Comparison of ENCODE assay signal across 14 mouse cellular contexts in the genomic region with DNA sequence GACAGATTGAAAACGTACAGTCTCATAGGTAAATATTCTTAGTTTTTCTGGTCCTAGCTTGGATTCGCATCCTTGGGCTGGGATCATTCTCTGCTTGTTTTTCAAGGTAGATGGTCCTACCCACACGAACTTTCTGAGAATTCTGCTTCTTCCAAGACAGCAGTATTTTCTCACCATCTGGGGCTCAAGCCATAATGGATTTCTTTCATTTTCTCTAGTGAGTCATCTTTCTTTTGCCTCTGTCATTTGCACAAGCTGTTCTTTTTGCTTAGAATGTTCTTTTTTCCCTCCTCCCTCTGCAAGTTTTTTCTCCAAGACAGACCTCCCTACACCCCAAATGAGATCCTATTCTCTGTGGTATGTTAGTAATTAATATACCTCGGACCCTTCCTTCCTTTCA.
"Had no signal": no experiment of that assay in that cellular context is flagged by ENCODE, and none has a peak within 500 bp of the region (broad histone marks: within the 10 kb centered on the region; RNA-seq: fewer than 3 reads in every experiment).

No protein-coding gene starts in this region.

- H3K4me3 ChIP-seq: intestine, embryonic 15.5 days; kidney, embryonic 15.5 days; limb, embryonic 13.5 days; midbrain, embryonic 12.5 days; neural tube, embryonic 13.5 days had no signal

- H3K36me3 ChIP-seq: intestine, embryonic 15.5 days; kidney, embryonic 15.5 days; limb, embryonic 13.5 days; midbrain, embryonic 12.5 days; neural tube, embryonic 13.5 days had no signal

- H3K9me3 ChIP-seq: intestine, embryonic 15.5 days; kidney, embryonic 15.5 days; limb, embryonic 13.5 days; midbrain, embryonic 12.5 days; neural tube, embryonic 13.5 days had no signal

- ATAC-seq: intestine, embryonic 15.5 days; midbrain, embryonic 16.5 days had no signal

- DNase-seq: kidney, adult 2 months; kidney, postnatal 14 days; layer of hippocampus, postnatal 36 days; lung, adult 18-20 months; retina, postnatal 1 day; right cerebral cortex, postnatal 4 days; spleen, adult 18-20 months had no signal

- H3K4me2 ChIP-seq: intestine, embryonic 15.5 days; kidney, embryonic 15.5 days; limb, embryonic 13.5 days; midbrain, embryonic 12.5 days; neural tube, embryonic 13.5 days had no signal

- H3K9ac ChIP-seq: intestine, embryonic 15.5 days; kidney, embryonic 15.5 days; limb, embryonic 13.5 days; liver, embryonic 14.5 days; midbrain, embryonic 12.5 days; neural tube, embryonic 13.5 days had no signal

- H3K27me3 ChIP-seq: intestine, embryonic 15.5 days; kidney, embryonic 15.5 days; midbrain, embryonic 12.5 days; neural tube, embryonic 13.5 days had no signal

- H3K27ac ChIP-seq: intestine, embryonic 15.5 days; kidney, embryonic 15.5 days; limb, embryonic 13.5 days; liver, embryonic 14.5 days; midbrain, embryonic 12.5 days; neural tube, embryonic 13.5 days had no signal

- H3K4me1 ChIP-seq: intestine, embryonic 15.5 days; kidney, embryonic 15.5 days; midbrain, embryonic 12.5 days had no signal
